Mouse (Mus musculus): ENCODE results near the gene Olfr167. TPM values are rescaled to one million over a fixed set of nuclear protein-coding genes. Genes with fewer than 3 reads are reported as not detected.
"Not testable (repeated sequence)": the region's sequence is repeated elsewhere in the genome, so short reads cannot be mapped to it uniquely, and the experiment has no call there.

Gene Olfr167
- total RNA-seq (2021): not detected
- long read RNA-seq, experiment 1: 0 reads
- long read RNA-seq, experiment 2: 0 reads

GRCm38 (mm10) chr16:19522166-19522565 lies at the start of gene Olfr167:
Olfr167 (minus strand) TSS chr16:19522266.
- DNase-seq: no peak

DNA sequence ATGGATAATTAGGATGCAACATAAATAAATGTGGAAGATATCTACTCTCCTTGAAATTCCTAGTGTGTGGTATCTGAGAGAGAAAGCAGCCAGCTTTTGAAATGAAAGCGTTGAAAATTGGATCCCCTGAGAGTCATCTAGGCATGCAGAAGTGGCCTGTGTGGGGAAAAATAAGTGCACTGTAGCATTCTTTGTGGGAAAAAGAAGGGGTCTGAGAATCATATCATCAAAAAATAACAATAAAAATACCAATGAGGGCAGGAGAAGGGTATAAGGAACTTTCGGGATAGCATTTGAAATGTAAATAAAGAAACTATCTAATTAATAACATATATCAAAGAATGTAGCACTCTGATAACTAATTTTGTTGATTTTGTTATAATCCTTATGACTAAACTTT lies 49.6 kb upstream of the Olfr167 start, which contains the start of gene Olfr169:
Gene Olfr169, minus strand, starts transcription at position 101 of the 400 bp plus-strand sequence.
- DNase-seq: not testable (repeated sequence)

DNA sequence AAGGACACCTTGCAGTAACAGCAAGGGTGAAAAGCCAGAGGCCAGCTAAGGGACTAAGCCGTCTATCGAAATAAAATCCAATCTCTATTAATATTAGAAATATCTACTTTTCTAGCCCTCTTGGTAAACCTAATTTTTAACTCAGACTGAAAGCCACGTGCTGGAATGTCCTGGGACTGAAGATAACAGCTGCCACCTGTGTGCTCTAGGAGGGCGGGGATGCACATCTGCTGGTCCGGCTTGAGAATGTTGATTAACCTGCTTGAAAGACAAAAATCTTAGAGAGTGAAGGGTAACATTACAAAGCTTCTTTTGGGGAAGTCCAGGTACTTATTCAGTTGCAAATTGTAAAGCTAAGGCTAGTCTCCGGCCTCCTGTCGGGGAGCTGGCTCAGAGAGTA lies 31.4 kb upstream of the Olfr167 start:
- DNase-seq: not testable (repeated sequence)

GRCm38 (mm10) chr16:19552246-19552645 lies 30.2 kb upstream of the Olfr167 start:
- DNase-seq: not testable (repeated sequence)

DNA sequence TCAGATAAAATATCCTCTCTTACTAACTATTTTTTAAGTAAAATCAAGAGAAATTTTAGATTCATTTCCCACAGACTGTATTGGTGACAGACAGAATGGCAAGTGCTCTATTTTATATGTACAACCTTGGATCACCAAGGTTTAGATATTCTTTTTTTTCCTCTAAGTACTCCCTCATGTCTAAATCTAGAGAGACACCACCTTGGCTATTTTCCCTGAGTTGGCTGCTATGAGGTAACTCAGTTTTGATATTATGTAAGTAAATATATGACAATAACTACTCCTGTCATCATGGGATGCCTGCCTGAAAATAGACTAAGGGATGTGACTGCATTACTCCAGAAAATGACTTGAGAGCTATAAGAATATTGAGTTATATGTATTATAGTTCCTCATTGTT lies 13.4 kb upstream of the Olfr167 start, which contains the start of gene Olfr168:
Gene Olfr168, minus strand, starts transcription at position 101 of the 400 bp plus-strand sequence.
- DNase-seq: no peak

DNA sequence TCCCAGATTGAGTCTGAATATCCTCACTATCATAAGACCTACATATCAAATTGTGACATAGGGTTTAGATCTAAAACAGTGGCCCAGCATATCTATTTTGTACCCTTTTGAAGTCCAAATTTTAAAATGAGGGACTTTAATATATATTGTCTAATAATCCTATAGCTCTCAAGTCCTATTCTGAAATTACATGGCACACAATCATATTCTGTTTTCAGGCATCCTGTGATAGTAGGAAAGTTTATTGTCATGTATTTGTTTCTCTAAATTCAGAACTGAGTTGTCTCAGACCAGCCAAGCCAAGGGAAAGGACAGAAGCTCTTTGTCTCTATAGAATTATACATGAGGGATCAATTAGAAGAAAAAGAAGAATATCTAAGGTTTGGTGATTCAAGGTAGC lies 38.7 kb downstream of the Olfr167 start, which contains the start of gene Olfr166:
Gene Olfr166, plus strand, starts transcription at position 301 of the 400 bp plus-strand sequence.
- DNase-seq: no peak

DNA sequence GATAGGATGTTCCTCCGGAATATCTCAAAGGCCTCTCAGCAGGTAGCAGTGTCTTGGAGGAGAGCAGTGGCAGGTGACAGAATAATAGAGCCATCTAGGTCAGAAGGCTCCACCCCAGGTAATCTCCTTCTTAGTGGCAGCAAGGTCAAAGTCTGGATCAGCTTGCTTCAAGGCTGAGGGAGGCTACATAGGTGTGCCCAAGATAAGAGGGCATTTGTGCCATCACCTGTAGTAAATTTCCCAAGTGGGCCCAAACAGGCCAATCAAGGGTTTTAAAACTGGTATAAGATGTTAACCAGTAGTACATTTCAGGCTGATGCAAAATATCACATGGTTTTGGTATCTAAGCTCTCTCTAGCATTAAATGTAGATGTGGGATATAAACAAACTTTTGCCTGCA lies 57.7 kb downstream of the Olfr167 start:
- no peak for DNase-seq

Other genes with a start within 250 kb of the Olfr167 start
- not detected for gene Olfr164, start 208.2 kb downstream of the Olfr167 start, total RNA-seq (2021)
- not detected for gene Olfr165, start 99.1 kb downstream of the Olfr167 start, total RNA-seq (2021)
- not detected for gene Olfr166, start 38.6 kb downstream of the Olfr167 start, total RNA-seq (2021)
- gene Olfr168, start 13.3 kb upstream of the Olfr167 start, total RNA-seq (2021): not detected
- gene Olfr169, start 49.5 kb upstream of the Olfr167 start, total RNA-seq (2021): not detected
- not detected for gene Olfr170, start 89.6 kb upstream of the Olfr167 start, total RNA-seq (2021)
- gene Olfr171, start 107.7 kb upstream of the Olfr167 start, total RNA-seq (2021): not detected
- under 1 TPM in 1 of 2 experiments, not detected in 1; 0.12 TPM for gene Lamp3, start 184.1 kb upstream of the Olfr167 start, total RNA-seq (2021)
- 1 to 10 TPM in 1 of 2 experiments, under 1 TPM in 1; 0.42 to 2.1 TPM for gene B3gnt5, start 237.9 kb upstream of the Olfr167 start, total RNA-seq (2021)